Mouse (Mus musculus) telencephalon, adult 2 months (tissue): ENCODE results near the gene 5330417H12Rik.

Experiments used
- DNase-seq: peaks from one replicate; pipeline ENCODE4 v3.0.0-alpha.2; 2011; ENCODE audit warnings: low read depth, low spot score

5330417H12Rik gene

GRCm38 (mm10) chr7:107628383-107628782, 3.4 kb upstream of the 5330417H12Rik start:
- DNase-seq: no peak

- no peak for DNase-seq
These were observed 820 bp upstream of the 5330417H12Rik start for GRCm38 (mm10) chr7:107625781-107626180.

GRCm38 (mm10) chr7:107624432-107624831, 529 bp downstream of the 5330417H12Rik start:
- DNase-seq: no peak

GRCm38 (mm10) chr7:107620137-107620536, 4.8 kb downstream of the 5330417H12Rik start:
- DNase-seq: no peak

- no peak for DNase-seq
These were observed 5.7 kb downstream of the 5330417H12Rik start for GRCm38 (mm10) chr7:107619225-107619624.

- no peak for DNase-seq
These were observed 6.7 kb downstream of the 5330417H12Rik start for GRCm38 (mm10) chr7:107618028-107618992.

GRCm38 (mm10) chr7:107610880-107611279, 14.1 kb downstream of the 5330417H12Rik start:
- no peak for DNase-seq

- DNase-seq: no peak
These were observed 15.2 kb downstream of the 5330417H12Rik start for GRCm38 (mm10) chr7:107609622-107610255.

GRCm38 (mm10) chr7:107607766-107608165, 17.2 kb downstream of the 5330417H12Rik start:
- no peak for DNase-seq

GRCm38 (mm10) chr7:107602913-107603312, 22.0 kb downstream of the 5330417H12Rik start:
- DNase-seq: no peak

GRCm38 (mm10) chr7:107602505-107602904, 22.5 kb downstream of the 5330417H12Rik start:
- no peak for DNase-seq

- no peak for DNase-seq
These were observed 24.3 kb downstream of the 5330417H12Rik start for GRCm38 (mm10) chr7:107600651-107601050.

- no peak for DNase-seq
These were observed 27.0 kb downstream of the 5330417H12Rik start for GRCm38 (mm10) chr7:107597956-107598355.

- no peak for DNase-seq
These were observed 28.2 kb downstream of the 5330417H12Rik start for GRCm38 (mm10) chr7:107596753-107597152.

GRCm38 (mm10) chr7:107595426-107595825, 29.5 kb downstream of the 5330417H12Rik start:
- DNase-seq: no peak

GRCm38 (mm10) chr7:107594857-107595402, 30.0 kb downstream of the 5330417H12Rik start, which contains the start of gene Ppfibp2:
Gene Ppfibp2, plus strand, starts transcription at chr7:107595207.
- DNase-seq: peak; percentile 45

- no peak for DNase-seq
These were observed 30.6 kb downstream of the 5330417H12Rik start for GRCm38 (mm10) chr7:107594325-107594856.

- no peak for DNase-seq
These were observed 31.1 kb downstream of the 5330417H12Rik start for GRCm38 (mm10) chr7:107593904-107594303.

- peak; percentile 70 for DNase-seq
These were observed 32.3 kb downstream of the 5330417H12Rik start for GRCm38 (mm10) chr7:107592641-107593040.

- no peak for DNase-seq
These were observed 50.7 kb downstream of the 5330417H12Rik start for GRCm38 (mm10) chr7:107574276-107574675.
